Mouse (Mus musculus): ENCODE measurements at regions not wholly inside any gene's neighbourhood (a gene's known extent, or its start where the extent isn't known, plus 50 kb on each side); places are given as distances from the start of the nearest gene placed in this dataset.

GRCm38 (mm10) chr1:83870853-83871567 is 463.0 kb upstream of the Sphkap start:
- Histone ChIP-seq H3K9ac (no peak overlapping the region), H3K4me3 (no peak overlapping the region), H3K4me1 (replicated peaks) (peaks cover 12% of the 10 kb centered on the region), H3K27ac (peak overlapping the region; percentile 85), H3K27me3 (no peaks in the 10 kb centered on the region), H3K4me2 (no peak overlapping the region), H3K9me3 (no peaks in the 10 kb centered on the region), H3K36me3 (no peaks in the 10 kb centered on the region)
- ATAC-seq (ENCODE audit: low FRiP score) = peak; percentile 89
- 41% methylated on average over 5 of the region's 5 CpGs for WGBS

GRCm38 (mm10) chr1:83869046-83869445 is 461.0 kb upstream of the Sphkap start:
- no peaks in the 10 kb centered on the region for H3K9me3 ChIP-seq
- ATAC-seq (ENCODE audit: low FRiP score) = no peak
- H3K4me1 ChIP-seq (replicated peaks) = peaks cover 12% of the 10 kb centered on the region
- no peaks in the 10 kb centered on the region for H3K36me3 ChIP-seq
- no peaks in the 10 kb centered on the region for H3K27me3 ChIP-seq
- WGBS = 86% methylated on average over 2 of the region's 2 CpGs
- no peak overlapping the region for H3K4me3 ChIP-seq
- no peak overlapping the region for H3K9ac ChIP-seq
- no peak overlapping the region for H3K27ac ChIP-seq
- H3K4me2 ChIP-seq = no peak overlapping the region

- Histone ChIP-seq H3K27ac (peak overlapping the region; percentile 73), H3K4me1 (replicated peaks) (peaks cover 12% of the 10 kb centered on the region), H3K4me3 (no peak overlapping the region), H3K4me2 (no peak overlapping the region), H3K9ac (no peak overlapping the region), H3K9me3 (no peaks in the 10 kb centered on the region), H3K36me3 (no peaks in the 10 kb centered on the region), H3K27me3 (no peaks in the 10 kb centered on the region)
- 35% methylated on average over 1 of the region's 1 CpGs for WGBS
- ATAC-seq (ENCODE audit: low FRiP score) = no peak
Measured at GRCm38 (mm10) chr1:83862541-83862940, 454.5 kb upstream of the Sphkap start.

GRCm38 (mm10) chr1:83862128-83862527 is 454.1 kb upstream of the Sphkap start:
- H3K36me3 ChIP-seq = no peaks in the 10 kb centered on the region
- H3K27ac ChIP-seq = peak overlapping the region; percentile 73
- no peaks in the 10 kb centered on the region for H3K9me3 ChIP-seq
- peaks cover 12% of the 10 kb centered on the region for H3K4me1 ChIP-seq (replicated peaks)
- H3K9ac ChIP-seq = no peak overlapping the region
- H3K27me3 ChIP-seq = no peaks in the 10 kb centered on the region
- WGBS = 24% methylated on average over 3 of the region's 3 CpGs
- no peak overlapping the region for H3K4me2 ChIP-seq
- no peak overlapping the region for H3K4me3 ChIP-seq
- ATAC-seq (ENCODE audit: low FRiP score) = no peak

GRCm38 (mm10) chr1:83859732-83860424 is 451.9 kb upstream of the Sphkap start:
- no peak overlapping the region for H3K27ac ChIP-seq
- 93% methylated on average over 3 of the region's 3 CpGs for WGBS
- peaks cover 12% of the 10 kb centered on the region for H3K4me1 ChIP-seq (replicated peaks)
- no peaks in the 10 kb centered on the region for H3K9me3 ChIP-seq
- no peaks in the 10 kb centered on the region for H3K27me3 ChIP-seq
- no peak overlapping the region for H3K9ac ChIP-seq
- no peak for ATAC-seq (ENCODE audit: low FRiP score)
- H3K4me3 ChIP-seq = no peak overlapping the region
- no peaks in the 10 kb centered on the region for H3K36me3 ChIP-seq
- H3K4me2 ChIP-seq = no peak overlapping the region

GRCm38 (mm10) chr1:83853996-83854395 is 446.0 kb upstream of the Sphkap start:
- ATAC-seq (ENCODE audit: low FRiP score) = no peak
- Histone ChIP-seq H3K36me3 (no peaks in the 10 kb centered on the region), H3K9me3 (no peaks in the 10 kb centered on the region), H3K27me3 (no peaks in the 10 kb centered on the region), H3K4me1 (replicated peaks) (no peaks in the 10 kb centered on the region), H3K9ac (no peak overlapping the region), H3K27ac (no peak overlapping the region), H3K4me2 (no peak overlapping the region), H3K4me3 (no peak overlapping the region)
- WGBS = 90% methylated on average over 5 of the region's 5 CpGs

GRCm38 (mm10) chr1:83851081-83851480 is 443.1 kb upstream of the Sphkap start:
- Histone ChIP-seq H3K4me1 (replicated peaks) (no peaks in the 10 kb centered on the region), H3K27ac (no peak overlapping the region), H3K36me3 (no peaks in the 10 kb centered on the region), H3K4me2 (no peak overlapping the region), H3K27me3 (no peaks in the 10 kb centered on the region), H3K9me3 (no peaks in the 10 kb centered on the region), H3K4me3 (no peak overlapping the region), H3K9ac (no peak overlapping the region)
- ATAC-seq (ENCODE audit: low FRiP score) = no peak
- 75% methylated on average over 6 of the region's 6 CpGs for WGBS

GRCm38 (mm10) chr1:83848414-83848813 is 440.4 kb upstream of the Sphkap start:
- Histone ChIP-seq H3K4me3 (no peak overlapping the region), H3K9ac (no peak overlapping the region), H3K36me3 (no peaks in the 10 kb centered on the region), H3K27ac (no peak overlapping the region), H3K4me2 (no peak overlapping the region), H3K4me1 (replicated peaks) (no peaks in the 10 kb centered on the region), H3K27me3 (no peaks in the 10 kb centered on the region), H3K9me3 (no peaks in the 10 kb centered on the region)
- no peak for ATAC-seq (ENCODE audit: low FRiP score)
- WGBS = 91% methylated on average over 2 of the region's 2 CpGs

- WGBS = 80% methylated on average over 5 of the region's 5 CpGs
- Histone ChIP-seq H3K4me2 (no peak overlapping the region), H3K9ac (no peak overlapping the region), H3K36me3 (no peaks in the 10 kb centered on the region), H3K27me3 (no peaks in the 10 kb centered on the region), H3K4me3 (no peak overlapping the region), H3K4me1 (replicated peaks) (no peaks in the 10 kb centered on the region), H3K9me3 (no peaks in the 10 kb centered on the region), H3K27ac (no peak overlapping the region)
- ATAC-seq (ENCODE audit: low FRiP score) = no peak
Measured at GRCm38 (mm10) chr1:83847992-83848391, 440.0 kb upstream of the Sphkap start.

GRCm38 (mm10) chr1:83844827-83845379 is 436.9 kb upstream of the Sphkap start:
- Histone ChIP-seq H3K27ac (no peak overlapping the region), H3K4me2 (no peak overlapping the region), H3K9me3 (no peaks in the 10 kb centered on the region), H3K27me3 (no peaks in the 10 kb centered on the region), H3K4me3 (no peak overlapping the region), H3K36me3 (no peaks in the 10 kb centered on the region), H3K9ac (no peak overlapping the region), H3K4me1 (replicated peaks) (no peaks in the 10 kb centered on the region)
- ATAC-seq (ENCODE audit: low FRiP score) = 0 out of 2 replicates have a peak, but pooled peaks have one; percentile 39
- 40% methylated on average over 4 of the region's 4 CpGs for WGBS

GRCm38 (mm10) chr1:83835965-83836364 is 428.0 kb upstream of the Sphkap start:
- Histone ChIP-seq H3K9me3 (no peaks in the 10 kb centered on the region), H3K9ac (no peak overlapping the region), H3K4me3 (no peak overlapping the region), H3K4me2 (no peak overlapping the region), H3K27ac (no peak overlapping the region), H3K4me1 (replicated peaks) (peaks cover 8% of the 10 kb centered on the region; the same call in 1 of the 2 replicates), H3K27me3 (no peaks in the 10 kb centered on the region), H3K36me3 (no peaks in the 10 kb centered on the region)
- 87% methylated on average over 6 of the region's 6 CpGs for WGBS
- no peak for ATAC-seq (ENCODE audit: low FRiP score)

GRCm38 (mm10) chr1:83832946-83833345 is 424.9 kb upstream of the Sphkap start:
- Histone ChIP-seq H3K36me3 (no peaks in the 10 kb centered on the region), H3K27ac (peak overlapping the region; percentile 59; the same call in 1 of the 2 replicates), H3K4me3 (no peak overlapping the region), H3K27me3 (no peaks in the 10 kb centered on the region), H3K9ac (no peak overlapping the region), H3K4me2 (no peak overlapping the region), H3K4me1 (replicated peaks) (peaks cover 10% of the 10 kb centered on the region; the same call in 1 of the 2 replicates), H3K9me3 (no peaks in the 10 kb centered on the region)
- WGBS = 94% methylated on average over 3 of the region's 3 CpGs
- ATAC-seq (ENCODE audit: low FRiP score) = no peak

Measured in hindbrain, embryonic 13.5 days (tissue).